In genomic region chr9:15813002-15813911, GRCm38 (mm10) we compare ENCODE assay signal across 10 mouse cellular contexts.
DNase-seq lines count a peak whose midpoint lies in the region; ATAC-seq and TF ChIP-seq lines count a peak whose summit lies in the region.
"Had no signal": no experiment of that assay in that cellular context is flagged by ENCODE, and none has a peak within 500 bp of the region (broad histone marks: within the 10 kb centered on the region; RNA-seq: fewer than 3 reads in every experiment).

No protein-coding gene starts in this region.

- no peak overlapping the region for H3K4me3 ChIP-seq in heart, embryonic 10.5 days
- H3K4me3 ChIP-seq in forebrain, embryonic 11.5 days (ENCODE audit: low read depth, low read length): no peak overlapping the region
- H3K4me3 ChIP-seq in hindbrain, embryonic 14.5 days (replicated peaks; ENCODE audit: low read length): no peak overlapping the region
- H3K4me3 ChIP-seq in midbrain, postnatal 0 days (ENCODE audit: low read depth, low read length): no peak overlapping the region
- no peak overlapping the region for H3K4me3 ChIP-seq in lung, adult 2 months (replicated peaks; ENCODE audit: extremely low read depth, low read depth, low read length)

- no peak overlapping the region for H3K9ac ChIP-seq in forebrain, embryonic 11.5 days (ENCODE audit: low read length)
- no peak overlapping the region for H3K9ac ChIP-seq in hindbrain, embryonic 14.5 days
- no peak overlapping the region for H3K9ac ChIP-seq in midbrain, postnatal 0 days (replicated peaks; ENCODE audit: low read length, poor library complexity, severe bottlenecking)

- H3K27ac ChIP-seq in heart, embryonic 10.5 days: no peak overlapping the region
- H3K27ac ChIP-seq in forebrain, embryonic 11.5 days (ENCODE audit: low read depth, low read length): peak overlapping the region; percentile 37; the same call in 1 of the 2 replicates
- no peak overlapping the region for H3K27ac ChIP-seq in hindbrain, embryonic 14.5 days
- no peak overlapping the region for H3K27ac ChIP-seq in midbrain, postnatal 0 days (ENCODE audit: low read depth, low read length)

- H3K4me2 ChIP-seq in forebrain, embryonic 11.5 days (ENCODE audit: low read depth, low read length, severe bottlenecking): no peak overlapping the region
- no peak overlapping the region for H3K4me2 ChIP-seq in hindbrain, embryonic 14.5 days (replicated peaks)
- H3K4me2 ChIP-seq in midbrain, postnatal 0 days (ENCODE audit: low read depth, low read length, poor library complexity, severe bottlenecking): no peak overlapping the region
- H3K4me2 ChIP-seq: liver, embryonic 11.5 days had no signal

- DNase-seq in heart, adult 11 months: peak; percentile 95
- DNase-seq in heart, embryonic 10.5 days (ENCODE audit: low spot score): no peak
- no peak for DNase-seq in forebrain, embryonic 11.5 days (ENCODE audit: low spot score)
- DNase-seq in hindbrain, embryonic 14.5 days (ENCODE audit: low spot score): peak; percentile 50
- DNase-seq in midbrain, postnatal 0 days (ENCODE audit: low spot score): peak; percentile 90
- DNase-seq in gastrocnemius, adult 18-20 months (ENCODE audit: low spot score): no peak
- DNase-seq in lung, adult 2 months: no peak
- DNase-seq in adipocyte (ENCODE audit: low spot score): no peak

- H3K27me3 ChIP-seq in heart, embryonic 10.5 days (ENCODE audit: insufficient read depth, poor library complexity, severe bottlenecking): no peaks in the 10 kb centered on the region
- H3K27me3 ChIP-seq in forebrain, embryonic 11.5 days (ENCODE audit: control insufficient read depth, insufficient read depth, low read length): no peaks in the 10 kb centered on the region
- H3K27me3 ChIP-seq in hindbrain, embryonic 14.5 days (ENCODE audit: control insufficient read depth, insufficient read depth, low read length): no peaks in the 10 kb centered on the region
- no peaks in the 10 kb centered on the region for H3K27me3 ChIP-seq in midbrain, postnatal 0 days (ENCODE audit: insufficient read depth, low read length)

- H3K36me3 ChIP-seq in heart, embryonic 10.5 days: no peaks in the 10 kb centered on the region
- no peaks in the 10 kb centered on the region for H3K36me3 ChIP-seq in forebrain, embryonic 11.5 days (ENCODE audit: control insufficient read depth, insufficient read depth, low read length)
- H3K36me3 ChIP-seq in hindbrain, embryonic 14.5 days (replicated peaks; ENCODE audit: control insufficient read depth, insufficient read depth): no peaks in the 10 kb centered on the region
- no peaks in the 10 kb centered on the region for H3K36me3 ChIP-seq in midbrain, postnatal 0 days (ENCODE audit: insufficient read depth, low read length)

- peak; percentile 79 for ATAC-seq in forebrain, embryonic 11.5 days (replicated peaks; ENCODE audit: low FRiP score)
- peak; percentile 90 for ATAC-seq in hindbrain, embryonic 14.5 days (ENCODE audit: low FRiP score)
- ATAC-seq in midbrain, postnatal 0 days (ENCODE audit: low FRiP score): peak; percentile 72
- ATAC-seq: CD4-positive, CD25-positive, alpha-beta regulatory T cell, adult 4 months had no signal

- TF ChIP-seq CTCF in midbrain, postnatal 0 days (IDR thresholded peaks at IDR 0.05): no peak
- TF ChIP-seq CTCF in lung, adult 2 months (IDR thresholded peaks at IDR 0.05; ENCODE audit: insufficient read depth, low read length): no peak

- TF ChIP-seq POLR2A in lung, adult 2 months (IDR thresholded peaks at IDR 0.05; ENCODE audit: borderline replicate concordance, extremely low read depth, low read depth, low read length): no peak

- no peaks in the 10 kb centered on the region for H3K4me1 ChIP-seq in heart, embryonic 10.5 days
- no peaks in the 10 kb centered on the region for H3K4me1 ChIP-seq in forebrain, embryonic 11.5 days (replicated peaks; ENCODE audit: control insufficient read depth, insufficient read depth, low read length)
- peaks cover 5% of the 10 kb centered on the region; the same call in 1 of the 2 replicates for H3K4me1 ChIP-seq in hindbrain, embryonic 14.5 days (replicated peaks; ENCODE audit: control insufficient read depth, insufficient read depth, low read length)
- no peaks in the 10 kb centered on the region for H3K4me1 ChIP-seq in midbrain, postnatal 0 days (ENCODE audit: insufficient read depth, low read length)
- no peaks in the 10 kb centered on the region for H3K4me1 ChIP-seq in lung, adult 2 months (ENCODE audit: control insufficient read depth, insufficient read depth, low read length)

- no peaks in the 10 kb centered on the region for H3K9me3 ChIP-seq in heart, embryonic 10.5 days
- H3K9me3 ChIP-seq in forebrain, embryonic 11.5 days (ENCODE audit: control insufficient read depth, low read length): no peaks in the 10 kb centered on the region
- no peaks in the 10 kb centered on the region for H3K9me3 ChIP-seq in hindbrain, embryonic 14.5 days (ENCODE audit: control insufficient read depth, low read length)
- H3K9me3 ChIP-seq in midbrain, postnatal 0 days (ENCODE audit: low read length): no peaks in the 10 kb centered on the region

- 70% methylated on average over 6 of the region's 6 CpGs for WGBS in heart, embryonic 10.5 days
- 57% methylated on average over 6 of the region's 6 CpGs for WGBS in forebrain, embryonic 11.5 days
- WGBS in hindbrain, embryonic 14.5 days: 58% methylated on average over 6 of the region's 6 CpGs
- 62% methylated on average over 6 of the region's 6 CpGs for WGBS in midbrain, postnatal 0 days
- 66% methylated on average over 6 of the region's 6 CpGs for WGBS in lung, adult 2 months

Comparison
In these comparisons a context has a peak if more than half of its experiments do, and no peak if none do; other contexts are left out.
1. DNase-seq: peak in heart, adult 11 months (single experiment), hindbrain, embryonic 14.5 days (single experiment) and midbrain, postnatal 0 days (single experiment); none in heart, embryonic 10.5 days (single experiment), forebrain, embryonic 11.5 days (single experiment), gastrocnemius, adult 18-20 months (single experiment), lung, adult 2 months (single experiment) and adipocyte (single experiment).
2. Peak in every context shown above with its lines, with median percentiles within 50 percentile points of each other: ATAC-seq.